Mouse (Mus musculus) bone marrow, adult 2 months (tissue): Measurements from ENCODE around the gene Ptprn2.

ENCODE experiments used
- CTCF ChIP-seq: fragments of 200-500 bp; IDR thresholded peaks from 2 replicates; pipeline ENCODE4 v1.5.1; 2011; ENCODE audit warnings: low read length, control low read depth; ENCODE audit not compliant: control insufficient read depth, insufficient read depth
- POLR2A ChIP-seq: fragments of 200-500 bp; IDR thresholded peaks from 2 replicates; pipeline ENCODE4 v1.6.1; 2011; ENCODE audit warnings: low read depth, mild to moderate bottlenecking, control low read depth, low read length, borderline replicate concordance; ENCODE audit not compliant: control insufficient read depth

GRCm38 (mm10) chr12:117263081-117263480 lies 777.6 kb downstream of the Ptprn2 start:
- TF ChIP-seq POLR2A: no peak
- TF ChIP-seq CTCF: no peak
